Mouse (Mus musculus) left cerebral cortex, postnatal 14 days (tissue): Measurements from ENCODE around the gene Fam117a. TPM values are rescaled to one million over a fixed set of nuclear protein-coding genes. Genes with fewer than 3 reads are reported as not detected.

Experiments used
- DNase-seq, 2 experiments: peaks; one replicate each; pipeline ENCODE4 v3.0.0; 2021 to 2022; ENCODE audit warnings: low spot score in 2 of 2, mixed read lengths in 1 of 2
- intact Hi-C: fragments of 180-260 bp; cut with DNase I; formaldehyde crosslinking; loops from one replicate; pipeline ENCODE4 v1.15.1; 2025
- total RNA-seq, 2 experiments: library from RNA; stranded (reverse); gene quantifications; 2 replicates each; pipeline ENCODE4 v1.2.3; 2021

Fam117a gene
- total RNA-seq, 2 experiments from 2014 or later: 2.1 to 4.0 TPM

DNA sequence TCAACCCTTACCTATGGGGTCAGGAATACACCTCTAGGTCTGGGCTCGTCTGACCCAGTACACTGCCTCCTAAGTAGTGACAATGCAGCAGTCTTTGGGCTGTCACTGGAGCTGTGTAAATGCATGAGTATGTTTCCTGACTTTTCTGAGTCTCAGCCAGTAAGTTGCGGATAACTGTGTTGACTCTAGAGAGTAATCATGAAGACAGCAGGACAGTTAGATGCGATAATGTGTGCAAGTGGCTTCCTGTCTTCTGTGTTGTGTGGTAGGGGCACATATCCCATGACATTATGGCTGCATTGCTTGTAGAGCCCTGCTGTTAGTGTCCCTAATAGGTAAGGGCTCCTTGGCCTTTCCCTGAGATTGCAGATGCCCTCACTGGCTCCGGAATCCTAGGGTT, 11.0 kb upstream of the Fam117a start:
- DNase-seq: no peak
- intact Hi-C loops: no loop called here

DNA sequence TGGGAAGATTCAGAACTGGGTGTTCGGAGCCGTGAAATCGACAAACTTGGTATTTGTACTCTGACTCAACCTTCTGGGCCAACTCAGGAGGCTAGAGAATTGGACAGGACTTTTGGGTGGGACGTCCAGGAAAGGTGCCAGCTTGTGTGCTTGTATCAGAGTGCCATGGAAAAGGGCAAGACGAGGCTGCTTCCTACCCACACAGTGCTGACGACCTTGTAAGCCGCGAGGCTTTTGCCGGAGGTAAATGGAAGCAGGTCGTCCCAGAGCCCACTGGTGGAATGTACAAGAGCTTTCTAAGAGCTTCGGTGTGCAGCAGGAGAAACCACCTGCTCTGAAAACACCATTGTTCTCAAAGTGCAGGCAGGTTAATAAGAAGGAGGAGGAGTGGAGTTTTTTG, 10.6 kb upstream of the Fam117a start:
- intact Hi-C loops: no loop called here
- DNase-seq: no peak

DNA sequence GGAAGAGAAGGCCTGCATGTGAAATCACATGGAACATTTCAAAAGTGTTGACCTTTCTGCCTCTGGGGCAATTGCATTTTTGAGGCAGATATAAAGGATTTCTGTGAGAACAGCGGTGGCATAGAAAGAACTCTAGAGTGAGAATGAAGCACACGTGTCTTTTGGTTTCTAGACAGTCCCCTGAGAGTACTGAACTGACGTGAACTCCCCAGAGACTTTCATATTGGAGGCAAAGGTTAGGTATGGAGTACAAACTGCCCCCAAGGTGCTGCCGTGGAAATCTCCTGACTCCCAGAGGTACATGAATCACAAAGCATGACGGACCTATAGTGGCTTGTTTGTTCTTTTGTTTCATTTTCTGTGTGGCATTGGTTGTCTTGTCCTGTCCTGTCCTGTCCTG, 8.2 kb upstream of the Fam117a start:
- intact Hi-C loops: no loop called here
- no peak for DNase-seq

DNA sequence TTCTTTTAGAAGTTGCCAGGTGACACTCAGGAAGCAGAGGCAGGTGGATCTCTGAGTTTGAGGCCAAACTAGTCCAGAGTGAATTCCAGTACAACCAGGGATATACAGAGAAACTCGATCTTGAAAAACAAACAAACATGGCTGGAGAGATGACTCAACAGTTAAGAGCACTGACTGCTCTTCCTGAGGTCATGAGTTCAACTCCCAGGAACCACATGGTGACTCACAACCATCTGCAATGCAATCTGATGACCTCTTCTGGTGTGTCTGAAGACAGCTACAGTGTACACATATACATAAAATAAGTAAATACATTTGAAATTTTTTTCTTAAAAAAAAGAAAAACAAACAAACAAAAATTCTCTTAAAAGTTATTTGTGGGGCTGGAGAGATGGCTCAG, 6.2 kb upstream of the Fam117a start:
- no peak for DNase-seq
- intact Hi-C loops: no loop called here

DNA sequence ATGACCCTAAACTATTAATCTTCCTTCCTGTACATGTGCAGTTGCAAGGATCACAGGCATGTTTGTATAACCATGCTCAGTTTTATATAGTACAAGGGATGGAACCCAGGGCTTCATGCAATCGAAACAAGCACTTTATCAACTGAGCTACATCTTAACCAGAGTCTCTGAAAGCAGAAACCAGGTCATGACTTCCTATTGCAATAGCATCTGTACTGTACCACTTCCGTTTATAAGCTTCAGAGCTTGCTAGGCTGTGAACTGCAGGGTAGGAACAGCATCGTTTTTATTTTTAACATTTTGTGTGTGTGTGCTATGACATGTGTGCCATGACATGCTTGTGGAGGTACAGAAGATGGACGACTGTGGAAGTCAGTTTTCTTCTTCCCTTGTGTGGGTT, 3.6 kb upstream of the Fam117a start:
- DNase-seq: no peak
- intact Hi-C loops: no loop called here

DNA sequence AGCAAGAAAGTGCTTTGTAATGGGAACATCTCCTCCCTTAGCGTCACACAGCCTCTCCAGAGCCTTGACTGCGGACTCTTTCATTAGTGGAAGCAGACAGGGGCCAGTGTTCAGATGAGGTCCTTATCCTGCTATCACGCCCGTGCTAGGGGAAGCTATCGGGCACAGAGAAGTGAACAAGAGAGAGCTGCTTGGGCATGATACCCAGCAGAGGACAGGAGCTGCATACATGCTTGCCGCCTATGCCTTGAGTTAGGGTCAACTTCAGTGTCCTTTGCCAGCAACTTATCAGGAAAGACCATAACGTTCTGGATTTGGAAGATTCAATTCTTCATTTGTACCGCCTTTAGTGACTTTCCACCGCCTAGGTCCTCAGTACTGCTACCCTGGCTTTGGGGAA, 3.0 kb upstream of the Fam117a start:
- DNase-seq: no peak
- intact Hi-C loops: no loop called here

DNA sequence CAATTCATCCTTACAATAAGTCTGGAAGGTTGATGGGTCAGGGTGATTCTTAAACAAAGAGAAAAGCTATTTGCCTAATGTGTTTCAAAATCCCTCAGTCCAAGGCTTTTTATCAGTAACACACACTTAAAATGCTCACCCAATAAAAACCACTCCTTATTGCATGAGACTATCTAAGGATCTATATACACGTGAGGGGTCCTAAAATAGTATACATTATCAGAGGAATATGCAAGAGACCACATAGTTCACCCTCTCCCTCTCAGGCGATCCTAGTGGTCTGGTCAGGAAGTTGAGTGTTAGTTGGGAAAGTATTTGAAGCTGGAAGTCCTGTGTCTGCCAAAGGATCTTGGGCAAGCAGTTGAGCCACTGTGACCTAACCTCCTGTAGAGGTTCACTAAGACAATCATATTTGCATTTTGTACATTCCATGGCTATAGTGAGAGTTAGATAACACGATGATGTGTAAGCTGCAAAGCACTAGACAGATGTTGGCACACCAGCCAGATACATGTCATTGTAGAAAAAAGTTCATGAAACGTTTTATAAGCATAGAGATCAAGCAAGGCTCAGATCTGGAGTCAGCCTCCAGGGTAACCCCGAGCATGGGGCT, 2.3 kb upstream of the Fam117a start:
- no peak for DNase-seq
- intact Hi-C loops: no loop called here

DNA sequence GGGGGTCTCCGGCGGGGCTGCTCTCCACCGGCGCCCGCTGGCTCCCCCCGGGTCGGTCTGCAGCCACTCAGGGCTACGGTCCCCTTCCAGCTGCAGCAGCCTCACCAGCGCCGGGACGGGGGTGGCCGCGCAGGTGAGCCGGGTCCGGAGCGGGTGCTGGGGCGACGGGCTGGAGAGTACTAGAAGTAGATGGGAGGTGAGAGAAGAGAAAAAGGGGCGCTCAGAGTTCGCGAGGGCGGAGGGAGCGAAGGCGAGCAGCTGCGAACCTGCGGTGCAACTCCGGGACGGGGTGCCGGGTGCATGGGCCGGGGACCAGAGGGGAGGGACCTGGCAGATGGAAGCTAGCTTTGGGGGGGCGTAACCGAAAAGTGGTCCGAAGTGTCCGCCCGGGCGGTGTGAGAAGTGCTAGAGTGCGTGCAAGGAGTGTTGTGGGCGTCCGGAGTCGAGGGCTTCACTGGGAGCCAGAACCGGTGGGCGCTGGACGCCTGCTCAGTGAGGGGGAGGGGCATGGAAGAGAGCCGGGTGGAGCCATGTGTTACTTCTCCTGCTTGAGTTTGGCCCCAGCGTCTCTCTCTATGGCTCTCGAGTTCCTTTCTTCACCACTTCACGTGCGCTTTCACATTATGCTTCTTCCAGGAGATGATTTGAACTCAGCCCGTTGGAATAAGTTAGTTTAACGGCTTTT, 453 bp downstream of the Fam117a start:
- intact Hi-C loops: no loop called here

DNA sequence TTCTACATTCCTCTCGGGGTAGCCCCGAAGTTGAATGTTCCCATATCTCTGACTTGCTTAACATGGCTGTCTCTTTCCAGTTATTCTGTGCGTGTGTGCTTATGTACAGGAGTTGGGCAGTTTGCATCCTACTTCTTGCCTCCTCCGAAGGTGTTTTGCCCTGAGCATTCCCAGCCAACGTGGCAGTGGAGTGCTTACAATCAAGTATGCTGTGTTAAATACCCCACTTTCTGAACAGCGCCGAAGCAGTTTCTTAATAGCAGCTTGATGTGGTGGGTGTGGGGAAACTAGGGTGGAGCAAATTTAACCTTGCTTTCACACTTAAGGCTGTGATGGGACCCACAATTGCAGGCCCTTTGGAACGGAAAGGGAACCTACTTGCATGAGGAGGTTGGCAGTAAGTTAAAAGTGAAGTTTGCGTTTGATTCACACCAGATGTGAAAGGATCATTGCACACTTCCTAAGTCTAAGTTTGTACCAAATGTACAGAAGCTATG, 1.1 kb downstream of the Fam117a start:
- intact Hi-C loops: no loop called here
- no peak for DNase-seq

More for the DNA sequence above, 453 bp downstream of the Fam117a start:
- peak in 1 of 2 experiments; percentile 38 for DNase-seq

DNA sequence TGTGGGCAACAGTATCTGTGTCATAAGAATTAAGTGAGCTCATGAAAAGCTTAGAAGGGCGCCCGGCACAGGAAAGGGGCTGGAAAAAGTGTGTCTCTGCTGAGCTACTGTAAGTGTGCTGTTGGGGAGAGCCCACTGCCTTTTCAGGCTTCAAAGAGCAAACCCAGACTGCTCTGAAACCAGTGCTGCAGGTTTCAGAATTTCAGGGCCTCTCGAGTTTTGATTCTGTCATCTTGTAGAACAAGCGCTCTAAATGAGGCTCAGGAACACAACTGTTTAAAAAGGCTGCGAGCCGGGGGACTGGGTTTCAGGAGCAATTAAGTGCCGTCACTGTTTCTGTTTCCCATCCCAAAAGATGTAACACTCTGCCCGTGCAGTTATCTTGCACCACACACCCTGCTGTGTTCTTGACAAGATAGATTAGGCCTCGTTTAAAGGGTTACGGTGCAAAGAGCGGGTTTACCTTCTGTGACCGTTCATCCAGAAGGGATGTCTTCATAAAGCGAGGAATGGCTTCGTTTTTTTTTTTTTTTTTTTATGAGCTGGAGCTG, 2.7 kb downstream of the Fam117a start:
- DNase-seq: no peak
- intact Hi-C loops: no loop called here

DNA sequence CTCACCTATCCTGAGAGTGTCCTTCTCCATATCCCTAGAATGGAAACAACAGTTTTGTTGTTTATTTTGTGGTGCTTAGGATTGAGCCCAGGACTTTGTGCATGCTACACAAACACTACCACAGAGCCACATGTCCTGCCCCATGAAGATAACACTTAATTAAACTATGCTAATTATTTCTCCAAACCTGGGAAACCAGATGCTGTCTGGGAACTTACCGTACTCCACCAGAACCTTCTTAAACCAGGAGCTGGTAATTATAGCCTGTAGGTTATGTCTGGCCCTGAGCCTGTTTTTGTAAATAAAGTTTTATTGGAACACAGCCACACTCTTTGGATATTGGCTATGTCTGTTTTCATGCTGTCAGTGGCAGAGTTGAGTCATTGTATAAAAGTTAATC, 3.4 kb downstream of the Fam117a start:
- no peak for DNase-seq
- intact Hi-C loops: no loop called here

DNA sequence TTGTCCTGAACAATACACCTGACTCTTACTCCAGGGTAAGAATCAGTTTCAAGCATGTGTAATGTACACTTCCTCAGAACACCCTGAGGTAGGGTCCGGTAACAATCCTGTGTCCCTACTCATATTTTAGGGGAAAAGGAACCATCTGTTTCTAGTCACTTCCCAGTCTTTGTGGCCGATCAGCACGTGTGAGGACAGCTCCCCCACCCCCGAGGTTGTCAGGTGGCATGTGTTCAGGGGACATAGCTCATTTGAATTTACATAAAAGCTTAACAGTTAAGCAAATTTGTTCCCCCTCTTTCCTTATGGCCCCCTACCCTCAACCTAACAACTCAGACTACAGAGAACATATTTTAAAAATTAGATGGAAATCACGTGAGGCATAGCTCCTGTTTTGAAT, 3.8 kb downstream of the Fam117a start:
- no peak for DNase-seq
- intact Hi-C loops: no loop called here

DNA sequence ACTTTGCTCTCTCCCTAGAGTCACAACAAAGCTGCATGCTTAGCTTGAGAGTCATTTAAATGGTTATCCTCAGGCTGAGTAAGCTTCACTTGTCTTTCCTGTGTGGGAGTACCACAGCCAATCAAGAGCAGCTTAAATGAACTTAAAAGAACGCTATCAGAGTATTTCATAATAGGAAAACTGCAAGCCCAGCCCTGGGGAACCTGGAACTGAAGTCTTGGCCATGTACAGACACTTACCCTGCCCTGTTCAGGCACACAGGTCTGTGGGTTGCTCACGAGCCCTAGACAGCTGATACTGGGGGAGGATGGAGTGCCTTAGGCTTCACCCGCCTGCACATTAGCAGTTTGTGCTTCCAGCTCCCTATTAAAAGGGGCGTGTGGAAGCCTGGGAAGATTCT, 6.4 kb downstream of the Fam117a start:
- intact Hi-C loops: no loop called here
- peak in 1 of 2 experiments; percentile 15 for DNase-seq

DNA sequence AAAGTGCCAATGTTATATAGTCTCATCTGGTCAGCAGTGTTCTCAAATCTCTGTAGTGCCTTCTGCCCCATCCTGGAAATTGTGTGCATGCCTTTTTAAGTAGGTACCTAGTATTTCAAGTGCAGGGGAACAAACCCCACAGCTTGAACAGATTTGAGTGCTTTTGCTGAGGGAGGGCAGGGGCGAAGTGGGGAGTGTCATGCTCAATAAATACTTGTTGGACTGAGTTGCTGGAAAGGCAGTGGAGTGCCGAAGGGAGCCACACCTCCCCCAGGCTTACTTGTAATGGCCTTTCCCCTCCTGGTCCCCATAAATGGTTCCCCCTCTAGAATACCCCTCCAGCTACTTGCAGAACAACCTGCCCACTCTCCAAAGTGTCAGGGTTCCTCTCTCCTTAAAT, 7.4 kb downstream of the Fam117a start:
- no peak for DNase-seq
- intact Hi-C loops: no loop called here

DNA sequence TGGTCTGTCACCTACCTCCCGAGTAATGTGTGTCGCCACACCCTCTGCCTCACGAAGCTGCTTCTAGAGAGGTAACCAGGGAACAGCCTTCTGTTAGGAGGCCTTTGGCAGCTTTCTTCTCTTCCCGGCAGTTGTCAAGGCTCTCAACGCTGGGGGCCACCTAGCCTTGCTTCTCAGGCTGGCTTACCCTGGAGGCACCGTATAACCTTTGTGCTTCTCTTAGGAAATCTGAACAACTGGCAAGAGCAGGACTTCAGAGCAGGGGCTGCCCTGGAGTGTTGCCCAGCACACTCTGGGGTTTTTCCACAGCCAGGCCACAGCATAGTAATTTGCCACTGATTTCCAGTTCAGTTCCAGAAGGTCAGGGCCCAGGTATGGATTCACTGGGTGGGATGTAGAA, 13.5 kb downstream of the Fam117a start:
- intact Hi-C loops: no loop called here
- DNase-seq: peak in 1 of 2 experiments; percentile 12

DNA sequence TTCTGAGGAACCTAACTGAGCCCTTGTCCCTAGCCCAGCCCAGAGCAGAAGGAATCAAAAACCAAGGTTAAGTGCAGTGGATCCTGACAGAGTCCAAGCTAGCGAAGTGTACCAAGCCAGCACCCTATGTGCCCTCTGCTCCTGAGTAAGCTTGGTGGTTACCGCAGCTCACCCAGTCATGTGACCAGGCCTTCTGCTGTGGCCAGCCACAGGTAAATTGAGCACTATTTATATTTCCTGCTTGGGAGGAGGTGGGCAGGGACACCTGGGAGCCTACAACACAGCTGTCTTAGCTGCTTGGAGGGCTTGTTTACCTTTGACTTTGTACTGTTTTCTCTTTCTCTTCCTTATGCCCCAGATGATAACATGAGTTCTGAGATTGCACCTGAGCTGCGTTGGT, 14.1 kb downstream of the Fam117a start:
- intact Hi-C loops: no loop called here
- no peak for DNase-seq

DNA sequence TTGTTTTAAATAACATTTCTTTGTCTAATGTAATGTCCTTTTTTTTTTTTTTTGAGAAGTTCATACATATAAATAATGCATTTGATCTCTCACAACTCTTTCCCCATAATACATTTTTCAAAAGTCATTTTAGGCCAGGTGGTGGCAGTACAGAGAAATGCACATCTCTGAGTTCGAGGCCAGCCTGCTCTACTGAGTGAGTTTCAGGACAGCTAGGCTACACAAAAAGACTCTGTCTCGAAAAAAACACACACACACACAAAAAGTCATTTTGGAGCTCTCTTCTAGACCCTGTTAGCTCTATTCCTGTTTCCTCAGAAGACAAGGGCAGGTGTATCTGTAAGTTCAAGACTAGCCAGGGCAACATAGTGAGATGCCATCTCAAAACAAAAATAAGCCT, 15.9 kb downstream of the Fam117a start:
- intact Hi-C loops: no loop called here
- no peak for DNase-seq

DNA sequence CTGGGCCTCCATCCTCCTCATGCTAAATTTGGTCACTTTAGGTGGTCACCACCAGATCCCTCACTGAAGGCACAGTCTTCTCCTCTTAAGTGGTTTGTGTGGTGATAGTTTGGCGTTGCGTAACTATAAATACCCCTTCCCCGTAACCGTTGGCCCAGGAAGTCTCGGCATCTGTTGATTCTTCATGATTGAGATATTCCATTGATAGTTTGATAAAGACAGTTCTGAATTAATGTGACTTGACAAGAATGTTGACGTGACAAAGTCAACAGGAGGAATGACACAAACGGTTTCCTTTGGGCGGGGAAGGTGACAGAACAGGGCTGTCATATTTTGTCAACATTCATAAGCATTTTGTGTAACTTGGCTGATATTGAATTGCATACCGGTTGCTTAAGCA, 16.4 kb downstream of the Fam117a start:
- intact Hi-C loops: no loop called here
- DNase-seq: no peak

DNA sequence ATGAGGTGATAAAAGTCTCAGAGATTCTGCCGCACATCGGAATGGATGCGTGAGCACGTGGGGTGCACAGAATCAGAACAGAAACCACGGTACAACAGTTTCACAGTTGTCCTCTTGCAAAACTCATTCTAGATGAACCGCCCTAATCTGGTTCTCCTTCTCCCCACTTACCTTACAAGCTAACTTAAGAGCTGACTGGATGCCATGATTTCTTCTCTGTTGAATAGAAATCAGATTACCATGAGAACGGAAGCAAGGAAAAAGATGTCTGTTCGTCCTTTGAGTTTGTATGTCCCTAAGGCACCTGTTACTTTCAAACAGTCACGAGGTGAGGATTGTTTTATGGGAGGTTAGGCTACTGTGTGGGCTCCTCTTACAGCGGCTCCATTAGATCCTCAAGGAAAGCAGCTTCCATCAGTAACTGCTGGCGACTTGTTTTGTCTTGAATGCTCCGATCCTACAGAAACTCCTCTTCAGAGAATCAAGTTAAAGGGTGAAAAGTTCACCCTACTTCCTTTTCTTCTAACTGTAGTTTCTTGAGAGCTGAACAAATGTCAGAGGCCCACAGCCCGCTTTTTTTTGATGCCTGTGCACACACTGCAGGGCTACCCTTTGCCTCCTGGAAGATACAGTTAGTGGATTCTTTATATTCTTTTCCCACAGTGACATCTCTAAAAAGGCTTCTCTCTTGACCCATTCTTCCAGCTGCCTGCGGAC, 17.6 kb downstream of the Fam117a start:
- no peak for DNase-seq
- intact Hi-C loops: no loop called here

DNA sequence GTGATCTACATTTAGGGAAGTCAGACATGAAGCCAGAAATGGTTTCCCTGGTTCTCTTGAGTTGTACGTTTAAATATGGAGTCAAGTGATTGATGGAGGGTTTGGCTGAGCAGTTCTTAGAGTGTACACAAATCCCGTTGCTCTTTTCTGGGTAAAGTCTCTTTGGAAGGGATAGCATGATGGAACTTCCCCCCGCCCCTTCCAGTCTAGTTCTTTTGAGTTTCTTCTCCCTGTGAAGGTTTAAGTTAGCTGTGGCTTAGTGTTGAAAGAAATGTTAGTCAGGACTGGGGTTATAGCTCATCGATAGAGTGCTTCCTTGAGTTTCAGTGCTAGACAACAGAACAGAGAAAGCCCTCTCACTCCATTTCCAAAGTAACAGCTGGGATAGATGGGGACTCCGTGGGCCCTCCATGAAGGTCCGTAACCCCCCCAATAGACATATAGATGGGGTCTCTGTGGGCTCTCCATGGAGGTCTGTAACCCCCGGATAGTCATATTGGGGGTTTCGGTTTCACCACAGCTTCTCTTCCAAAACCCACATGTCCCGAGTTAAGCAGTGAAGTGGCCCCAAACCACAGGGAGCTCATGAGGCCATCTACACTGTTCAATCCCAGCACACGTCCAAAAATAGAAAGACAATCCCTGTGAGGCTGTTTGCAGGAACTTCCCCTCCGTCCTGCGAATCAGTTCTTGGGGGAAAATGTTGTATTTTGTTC, 18.3 kb downstream of the Fam117a start:
- DNase-seq: no peak
- intact Hi-C loops: no loop called here
